Mouse (Mus musculus): ENCODE results near the gene Ppp1r12b.

GRCm38 (mm10) chr1:134872678-134873077 is 83.1 kb downstream of the Ppp1r12b start:
- TF ChIP-seq EP300 (IDR thresholded peaks at IDR 0.05; ENCODE audit: insufficient read depth, low read depth, low read length) (no peak), CTCF (IDR thresholded peaks at IDR 0.05; ENCODE audit: low read depth, low read length) (no peak)

Data from ES-Bruce4 (cell line).